Mouse (Mus musculus) cortical plate, adult 2 months (tissue): ENCODE measurements around the gene Rae1. TPM values are rescaled to one million over a fixed set of nuclear protein-coding genes. Genes with fewer than 3 reads are reported as not detected.

Experiments
- H3K27ac ChIP-seq: fragments of 200-500 bp; 2 replicates; pipeline ENCODE4 v1.5.1; 2012; ENCODE audit warnings: low read length, control low read depth, inconsistent platforms; ENCODE audit not compliant: insufficient read depth
- H3K4me1 ChIP-seq: fragments of 200-500 bp; 2 replicates; pipeline ENCODE4 v1.6.1; 2011; ENCODE audit warnings: low read length; ENCODE audit not compliant: control insufficient read depth, insufficient read depth
- H3K4me3 ChIP-seq: fragments of 200-500 bp; 2 replicates; pipeline ENCODE4 v1.5.1; 2011; ENCODE audit warnings: mild to moderate bottlenecking, low read length, control low read depth; ENCODE audit not compliant: insufficient read depth
- CTCF ChIP-seq: fragments of 200-500 bp; IDR thresholded peaks from 2 replicates; pipeline ENCODE4 v1.5.1; 2011; ENCODE audit warnings: mild to moderate bottlenecking, control low read depth, low read length; ENCODE audit not compliant: insufficient read depth; ENCODE audit errors: extremely low read depth
- POLR2A ChIP-seq: fragments of 200-500 bp; IDR thresholded peaks from 2 replicates; pipeline ENCODE4 v1.6.1; 2011; ENCODE audit warnings: mild to moderate bottlenecking, low read length, control low read depth; ENCODE audit not compliant: insufficient read depth; ENCODE audit errors: extremely low read depth
- polyA plus RNA-seq: library from polyadenylated mRNA; depleted of rRNA; stranded (reverse); fragments of >200 nt; gene quantifications from 2 replicates; pipeline ENCODE4 v1.2.3, GENCODE M21; 2012; rRNA removed

Rae1 gene
- polyA plus RNA-seq, 1 experiment: 68.4 TPM

DNA sequence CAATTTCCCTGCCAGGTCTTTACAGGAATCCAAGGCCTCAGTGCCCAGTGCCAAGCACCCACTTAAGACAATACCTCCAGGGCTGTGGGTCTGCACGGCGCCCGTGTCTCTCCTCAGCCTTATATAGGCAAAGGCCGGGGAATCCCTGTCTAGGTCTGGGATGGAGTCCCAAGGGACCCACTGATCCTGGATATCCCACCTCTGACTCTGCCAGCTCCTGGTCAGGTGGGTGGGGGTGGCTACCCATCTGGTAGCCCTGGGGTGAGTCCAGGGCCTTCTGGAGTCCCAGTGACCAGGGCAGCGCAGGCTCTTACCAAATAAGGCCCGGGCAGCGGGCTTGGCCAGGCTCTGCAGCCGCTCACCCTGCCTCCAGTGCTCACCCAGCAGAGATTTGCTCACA is 53.0 kb downstream of the Rae1 start:
- no peak overlapping the region for H3K4me3 ChIP-seq
- TF ChIP-seq POLR2A (no peak), CTCF (no peak)
- no peaks in the 10 kb centered on the region for H3K4me1 ChIP-seq
- H3K27ac ChIP-seq: no peak overlapping the region

- Histone ChIP-seq H3K27ac (no peak overlapping the region), H3K4me1 (no peaks in the 10 kb centered on the region), H3K4me3 (no peak overlapping the region)
- no peak for TF ChIP-seq POLR2A
- TF ChIP-seq CTCF: no peak
Measured at GRCm38 (mm10) chr2:173053846-173054245, 53.9 kb downstream of the Rae1 start.

- Histone ChIP-seq H3K4me1 (no peaks in the 10 kb centered on the region), H3K4me3 (no peak overlapping the region), H3K27ac (no peak overlapping the region)
- TF ChIP-seq POLR2A (no peak), CTCF (no peak)
Measured at GRCm38 (mm10) chr2:173056303-173056881, 56.5 kb downstream of the Rae1 start.

DNA sequence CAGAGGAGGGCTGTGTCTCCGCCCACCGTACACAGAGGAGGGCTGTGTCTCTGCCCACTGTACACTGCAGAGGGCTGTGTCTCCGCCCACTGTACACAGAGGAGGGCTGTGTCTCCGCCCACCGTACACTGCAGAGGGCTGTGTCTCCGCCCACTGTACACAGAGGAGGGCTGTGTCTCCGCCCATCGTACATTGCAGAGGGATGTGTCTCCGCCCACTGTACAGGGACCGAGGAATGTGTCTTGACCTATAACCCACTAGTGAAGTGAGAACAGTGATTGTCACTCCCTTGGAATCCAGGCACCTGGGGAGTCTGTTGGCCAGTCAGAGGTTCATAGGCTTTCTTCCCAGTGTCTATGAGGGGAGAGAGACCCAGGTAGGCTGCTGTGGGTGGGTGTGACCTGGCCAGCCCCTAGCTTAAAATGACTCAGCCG is 57.0 kb downstream of the Rae1 start:
- H3K4me3 ChIP-seq: no peak overlapping the region
- no peak overlapping the region for H3K27ac ChIP-seq
- no peaks in the 10 kb centered on the region for H3K4me1 ChIP-seq
- TF ChIP-seq POLR2A (no peak), CTCF (no peak)

- H3K4me3 ChIP-seq: no peak overlapping the region
- TF ChIP-seq POLR2A (no peak), CTCF (no peak)
- no peaks in the 10 kb centered on the region for H3K4me1 ChIP-seq
- no peak overlapping the region for H3K27ac ChIP-seq
Measured at GRCm38 (mm10) chr2:173057623-173058022, 57.7 kb downstream of the Rae1 start.

- TF ChIP-seq POLR2A (no peak), CTCF (no peak)
- H3K27ac ChIP-seq: no peak overlapping the region
Measured at GRCm38 (mm10) chr2:173058263-173058662, 58.3 kb downstream of the Rae1 start.

GRCm38 (mm10) chr2:173060450-173060849 is 60.5 kb downstream of the Rae1 start:
- Histone ChIP-seq H3K27ac (no peak overlapping the region), H3K4me1 (no peaks in the 10 kb centered on the region), H3K4me3 (no peak overlapping the region)
- TF ChIP-seq CTCF (no peak), POLR2A (no peak)

More at GRCm38 (mm10) chr2:173058263-173058662, 58.3 kb downstream of the Rae1 start:
- Histone ChIP-seq H3K4me3 (no peak overlapping the region), H3K4me1 (no peaks in the 10 kb centered on the region)

- Histone ChIP-seq H3K27ac (no peak overlapping the region), H3K4me3 (no peak overlapping the region), H3K4me1 (no peaks in the 10 kb centered on the region)
- TF ChIP-seq POLR2A: no peak
- TF ChIP-seq CTCF: no peak
Measured at GRCm38 (mm10) chr2:173061443-173062351, 61.8 kb downstream of the Rae1 start.

DNA sequence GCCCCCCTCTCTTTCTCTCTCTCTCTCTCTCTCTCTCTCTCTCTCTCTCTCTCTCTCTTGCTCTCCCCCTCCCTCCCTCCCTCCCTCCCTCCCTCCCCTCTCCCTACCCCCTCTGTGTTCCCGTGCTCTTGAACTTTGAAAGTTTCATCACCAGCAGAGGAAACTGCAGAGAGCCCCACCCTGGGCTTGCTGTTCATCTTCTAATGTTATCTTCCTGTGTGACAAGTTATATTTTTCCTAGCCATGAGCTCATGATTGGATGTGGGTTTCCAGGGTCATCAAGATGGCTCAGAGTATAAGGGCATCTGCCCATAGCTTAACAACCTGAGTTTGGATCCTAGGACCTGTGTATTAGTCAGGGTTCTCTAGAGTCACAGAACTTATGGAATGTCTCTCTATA is 63.3 kb downstream of the Rae1 start:
- TF ChIP-seq CTCF (no peak), POLR2A (no peak)
- Histone ChIP-seq H3K4me1 (no peaks in the 10 kb centered on the region), H3K4me3 (no peak overlapping the region), H3K27ac (no peak overlapping the region)

GRCm38 (mm10) chr2:173064864-173065263 is 64.9 kb downstream of the Rae1 start:
- no peak overlapping the region for H3K27ac ChIP-seq
- TF ChIP-seq POLR2A (no peak), CTCF (no peak)
- H3K4me1 ChIP-seq: no peaks in the 10 kb centered on the region
- H3K4me3 ChIP-seq: no peak overlapping the region

Other genes with a start within 250 kb of the Rae1 start
- gene Bmp7, start 59.8 kb upstream of the Rae1 start, polyA plus RNA-seq: 8.1 and 9.4 TPM in 2 replicates
- gene Spo11, start 22.4 kb upstream of the Rae1 start, polyA plus RNA-seq: 0.36 and 0.67 TPM in 2 replicates
- 5.2 and 5.9 TPM in 2 replicates for gene Rbm38, start 20.4 kb downstream of the Rae1 start, polyA plus RNA-seq
- not detected in 2 replicates for gene Ctcfl, start 119.4 kb downstream of the Rae1 start, polyA plus RNA-seq
- 0.04 TPM in 1 of 2 replicates, not detected in the other for gene Pck1, start 152.9 kb downstream of the Rae1 start, polyA plus RNA-seq
- 0.55 and 1.0 TPM in 2 replicates for gene Zbp1, start 218.8 kb downstream of the Rae1 start, polyA plus RNA-seq